Mouse (Mus musculus): ENCODE data around the gene Naf1. TPM values are rescaled to one million over a fixed set of nuclear protein-coding genes. Genes with fewer than 3 reads are reported as not detected.

Gene Naf1
- polyA plus RNA-seq, 1 experiment = 5.1 TPM

GRCm38 (mm10) chr8:66905000-66905399, 45.0 kb downstream of the Naf1 start:
- Histone ChIP-seq H3K4me3 (replicated peaks; ENCODE audit: extremely low read depth, low read depth, low read length) (no peak overlapping the region), H3K4me1 (ENCODE audit: control insufficient read depth, insufficient read depth, low read length) (no peaks in the 10 kb centered on the region)
- WGBS = 38% methylated on average over 2 of the region's 2 CpGs
- DNase-seq = no peak
- TF ChIP-seq POLR2A (IDR thresholded peaks at IDR 0.05; ENCODE audit: borderline replicate concordance, extremely low read depth, low read depth, low read length) (no peak), CTCF (IDR thresholded peaks at IDR 0.05; ENCODE audit: insufficient read depth, low read length) (no peak)

GRCm38 (mm10) chr8:66905557-66905956, 45.5 kb downstream of the Naf1 start:
- TF ChIP-seq CTCF (IDR thresholded peaks at IDR 0.05; ENCODE audit: insufficient read depth, low read length) (no peak), POLR2A (IDR thresholded peaks at IDR 0.05; ENCODE audit: borderline replicate concordance, extremely low read depth, low read depth, low read length) (no peak)
- no peak overlapping the region for H3K4me3 ChIP-seq (replicated peaks; ENCODE audit: extremely low read depth, low read depth, low read length)
- 84% methylated on average over 4 of the region's 4 CpGs for WGBS
- no peak for DNase-seq
- no peaks in the 10 kb centered on the region for H3K4me1 ChIP-seq (ENCODE audit: control insufficient read depth, insufficient read depth, low read length)

GRCm38 (mm10) chr8:66906116-66906515, 46.1 kb downstream of the Naf1 start:
- no peaks in the 10 kb centered on the region for H3K4me1 ChIP-seq (ENCODE audit: control insufficient read depth, insufficient read depth, low read length)
- DNase-seq = no peak
- TF ChIP-seq POLR2A (IDR thresholded peaks at IDR 0.05; ENCODE audit: borderline replicate concordance, extremely low read depth, low read depth, low read length) = no peak
- no peak for TF ChIP-seq CTCF (IDR thresholded peaks at IDR 0.05; ENCODE audit: insufficient read depth, low read length)
- H3K4me3 ChIP-seq (replicated peaks; ENCODE audit: extremely low read depth, low read depth, low read length) = no peak overlapping the region
- 73% methylated on average over 8 of the region's 8 CpGs for WGBS

GRCm38 (mm10) chr8:66910684-66911083, 50.7 kb downstream of the Naf1 start:
- TF ChIP-seq CTCF (IDR thresholded peaks at IDR 0.05; ENCODE audit: insufficient read depth, low read length) (no peak), POLR2A (IDR thresholded peaks at IDR 0.05; ENCODE audit: borderline replicate concordance, extremely low read depth, low read depth, low read length) (no peak)
- WGBS = 39% methylated on average over 6 of the region's 6 CpGs
- Histone ChIP-seq H3K4me3 (replicated peaks; ENCODE audit: extremely low read depth, low read depth, low read length) (no peak overlapping the region), H3K4me1 (ENCODE audit: control insufficient read depth, insufficient read depth, low read length) (no peaks in the 10 kb centered on the region)
- no peak for DNase-seq

GRCm38 (mm10) chr8:66913616-66914536, 53.9 kb downstream of the Naf1 start:
- Histone ChIP-seq H3K4me1 (ENCODE audit: control insufficient read depth, insufficient read depth, low read length) (no peaks in the 10 kb centered on the region), H3K4me3 (replicated peaks; ENCODE audit: extremely low read depth, low read depth, low read length) (no peak overlapping the region)
- peak; percentile 28 for DNase-seq
- 57% methylated on average over 14 of the region's 14 CpGs for WGBS
- no peak for TF ChIP-seq POLR2A (IDR thresholded peaks at IDR 0.05; ENCODE audit: borderline replicate concordance, extremely low read depth, low read depth, low read length)
- peak; percentile 55 for TF ChIP-seq CTCF (IDR thresholded peaks at IDR 0.05; ENCODE audit: insufficient read depth, low read length)

- no peak for DNase-seq
- H3K4me3 ChIP-seq (replicated peaks; ENCODE audit: extremely low read depth, low read depth, low read length) = no peak overlapping the region
- no peak for TF ChIP-seq POLR2A (IDR thresholded peaks at IDR 0.05; ENCODE audit: borderline replicate concordance, extremely low read depth, low read depth, low read length)
- no peak for TF ChIP-seq CTCF (IDR thresholded peaks at IDR 0.05; ENCODE audit: insufficient read depth, low read length)
- WGBS = 47% methylated on average over 7 of the region's 7 CpGs
- H3K4me1 ChIP-seq (ENCODE audit: control insufficient read depth, insufficient read depth, low read length) = no peaks in the 10 kb centered on the region
Measured at GRCm38 (mm10) chr8:66916056-66916455, 56.0 kb downstream of the Naf1 start.

- Histone ChIP-seq H3K4me1 (ENCODE audit: control insufficient read depth, insufficient read depth, low read length) (no peaks in the 10 kb centered on the region), H3K4me3 (replicated peaks; ENCODE audit: extremely low read depth, low read depth, low read length) (no peak overlapping the region)
- TF ChIP-seq CTCF (IDR thresholded peaks at IDR 0.05; ENCODE audit: insufficient read depth, low read length) (no peak), POLR2A (IDR thresholded peaks at IDR 0.05; ENCODE audit: borderline replicate concordance, extremely low read depth, low read depth, low read length) (no peak)
- 53% methylated on average over 6 of the region's 6 CpGs for WGBS
- DNase-seq = no peak
Measured at GRCm38 (mm10) chr8:66917695-66918467, 57.9 kb downstream of the Naf1 start.

GRCm38 (mm10) chr8:66918471-66918870, 58.5 kb downstream of the Naf1 start:
- no peak for TF ChIP-seq CTCF (IDR thresholded peaks at IDR 0.05; ENCODE audit: insufficient read depth, low read length)
- TF ChIP-seq POLR2A (IDR thresholded peaks at IDR 0.05; ENCODE audit: borderline replicate concordance, extremely low read depth, low read depth, low read length) = no peak
- WGBS = 73% methylated on average over 4 of the region's 4 CpGs
- Histone ChIP-seq H3K4me1 (ENCODE audit: control insufficient read depth, insufficient read depth, low read length) (no peaks in the 10 kb centered on the region), H3K4me3 (replicated peaks; ENCODE audit: extremely low read depth, low read depth, low read length) (no peak overlapping the region)
- no peak for DNase-seq

GRCm38 (mm10) chr8:66933746-66934145, 73.7 kb downstream of the Naf1 start:
- no peak for DNase-seq
- 86% methylated on average over 4 of the region's 4 CpGs for WGBS
- no peaks in the 10 kb centered on the region for H3K4me1 ChIP-seq (ENCODE audit: control insufficient read depth, insufficient read depth, low read length)
- no peak overlapping the region for H3K4me3 ChIP-seq (replicated peaks; ENCODE audit: extremely low read depth, low read depth, low read length)
- TF ChIP-seq POLR2A (IDR thresholded peaks at IDR 0.05; ENCODE audit: borderline replicate concordance, extremely low read depth, low read depth, low read length) = no peak
- no peak for TF ChIP-seq CTCF (IDR thresholded peaks at IDR 0.05; ENCODE audit: insufficient read depth, low read length)

Measured in lung, adult 2 months (tissue).